Mouse (Mus musculus) liver, embryonic 11.5 days (tissue): ENCODE measurements around the gene Foxred2. TPM values are rescaled to one million over a fixed set of nuclear protein-coding genes. Genes with fewer than 3 reads are reported as not detected.

ENCODE experiments used
- ATAC-seq: fragments of 200-750 bp; cut with Nextera tagmentation; replicated peaks from 2 replicates; pipeline ENCODE4 v1.8.0; 2017; ENCODE audit warnings: moderate number of reproducible peaks, mild to moderate bottlenecking, moderate TSS enrichment, moderate library complexity; ENCODE audit not compliant: low FRiP score
- DNase-seq: peaks from one replicate; pipeline ENCODE4 v3.0.0-alpha.2; 2017; ENCODE audit warnings: low spot score
- H3K27ac ChIP-seq: fragments of 300-500 bp; sonication (generic); 2 replicates; pipeline ENCODE4 v1.5.1; 2014; ENCODE audit warnings: mild to moderate bottlenecking, low read depth, low read length, control low read depth
- H3K27me3 ChIP-seq: fragments of 300-500 bp; sonication (generic); replicated peaks from 2 replicates; pipeline ENCODE4 v1.6.1; 2014; ENCODE audit warnings: low read length, mixed read lengths; ENCODE audit not compliant: control insufficient read depth, insufficient read depth
- H3K36me3 ChIP-seq: fragments of 300-500 bp; sonication (generic); 2 replicates; pipeline ENCODE4 v1.6.1; 2014; ENCODE audit warnings: mild to moderate bottlenecking, low read length, moderate library complexity, mixed read lengths; ENCODE audit not compliant: control insufficient read depth, insufficient read depth
- H3K4me1 ChIP-seq: fragments of 300-500 bp; sonication (generic); replicated peaks from 2 replicates; pipeline ENCODE4 v1.6.1; 2014; ENCODE audit warnings: low read length, mixed read lengths; ENCODE audit not compliant: control insufficient read depth, insufficient read depth
- H3K4me2 ChIP-seq: fragments of 300-500 bp; sonication (generic); 2 replicates; pipeline ENCODE4 v1.6.1; 2014; ENCODE audit warnings: mild to moderate bottlenecking, control low read depth, moderate library complexity
- H3K4me3 ChIP-seq: fragments of 300-500 bp; sonication (generic); 2 replicates; pipeline ENCODE4 v1.5.1; 2014; ENCODE audit warnings: low read depth, low read length, control low read depth
- H3K9ac ChIP-seq: fragments of 300-500 bp; sonication (generic); 2 replicates; pipeline ENCODE4 v1.6.1; 2014; ENCODE audit warnings: low read depth, low read length, control low read depth
- H3K9me3 ChIP-seq: fragments of 300-500 bp; sonication (generic); 2 replicates; pipeline ENCODE4 v1.6.1; 2016; ENCODE audit warnings: low read length, inconsistent platforms, mixed read lengths; ENCODE audit not compliant: control insufficient read depth
- WGBS: fragments of 180-500 bp; shearing (Covaris S2); extraction: QIAGEN DNeasy Blood & Tissue Kit; methylation state at CpG from one replicate; pipeline ENCODE4 v1.1.7; 2014; 5-methylcytosine and 5-hydroxymethylcytosine counted together
- polyA plus RNA-seq: library from polyadenylated mRNA; unstranded; fragments of >200 nt; fragmentation: Nextera tagmentation; extraction: Ambion mirVana; gene quantifications from 2 replicates; pipeline ENCODE4 v1.2.1, GENCODE M21; 2014

The Foxred2 gene
- polyA plus RNA-seq, 1 experiment from 2014 or later: 3.3 TPM

GRCm38 (mm10) chr15:77892420-77892819, 64.1 kb downstream of the Foxred2 start:
- H3K27me3 ChIP-seq: no peaks in the 10 kb centered on the region
- no peak overlapping the region for H3K4me2 ChIP-seq
- no peaks in the 10 kb centered on the region for H3K36me3 ChIP-seq
- 86% methylated on average over 10 of the region's 10 CpGs for WGBS
- H3K4me3 ChIP-seq: no peak overlapping the region
- no peak overlapping the region for H3K27ac ChIP-seq
- DNase-seq (no peak), ATAC-seq (no peak)
- no peak overlapping the region for H3K9ac ChIP-seq
- no peaks in the 10 kb centered on the region for H3K4me1 ChIP-seq
- H3K9me3 ChIP-seq: no peaks in the 10 kb centered on the region

DNA sequence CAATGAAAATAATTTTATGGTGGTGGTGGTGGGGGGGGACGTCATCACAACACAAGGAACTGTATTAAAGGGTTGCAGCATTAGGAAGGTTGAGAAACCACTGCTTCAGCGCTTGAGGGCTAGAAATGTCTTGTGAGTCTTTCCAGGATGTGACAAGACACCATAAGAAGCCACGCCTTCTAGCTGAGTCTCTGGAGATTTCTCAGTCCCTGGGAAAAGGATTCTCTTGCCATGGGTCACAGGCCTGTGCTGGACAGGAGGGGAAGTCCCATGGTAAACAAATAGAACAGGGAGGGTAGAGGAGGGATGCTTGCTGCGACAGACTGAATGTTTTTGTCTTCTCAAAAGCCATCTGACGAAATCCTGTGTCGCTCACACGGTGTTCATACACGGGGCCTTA, 64.8 kb downstream of the Foxred2 start:
- Histone ChIP-seq H3K9ac (no peak overlapping the region), H3K9me3 (no peaks in the 10 kb centered on the region), H3K4me1 (peaks cover 6% of the 10 kb centered on the region), H3K27ac (no peak overlapping the region), H3K4me2 (no peak overlapping the region), H3K36me3 (no peaks in the 10 kb centered on the region), H3K27me3 (no peaks in the 10 kb centered on the region), H3K4me3 (no peak overlapping the region)
- DNase-seq (no peak), ATAC-seq (no peak)
- 78% methylated on average over 8 of the region's 8 CpGs for WGBS

Other genes with a start within 250 kb of the Foxred2 start
- gene Apol9b, start 227.7 kb downstream of the Foxred2 start, polyA plus RNA-seq: not detected in 2 replicates
- 2.9 and 3.2 TPM in 2 replicates for gene Apol8, start 199.7 kb downstream of the Foxred2 start, polyA plus RNA-seq
- gene Myh9, start 114.5 kb downstream of the Foxred2 start, polyA plus RNA-seq: 49.8 and 53.0 TPM in 2 replicates
- 377 and 390 TPM in 2 replicates for gene Txn2, start 27.7 kb downstream of the Foxred2 start, polyA plus RNA-seq
- 327 and 368 TPM in 2 replicates for gene Eif3d, start 14.1 kb upstream of the Foxred2 start, polyA plus RNA-seq
- 0.05 TPM in 1 of 2 replicates, not detected in the other for gene Cacng2, start 163.3 kb upstream of the Foxred2 start, polyA plus RNA-seq
- 57.8 and 60.5 TPM in 2 replicates for gene Ift27, start 217.4 kb upstream of the Foxred2 start, polyA plus RNA-seq
- not detected in 2 replicates for gene Pvalb, start 249.7 kb upstream of the Foxred2 start, polyA plus RNA-seq